Mouse (Mus musculus) embryonic facial prominence, embryonic 15.5 days (tissue): ENCODE measurements around the gene Uqcrh. TPM values are rescaled to one million over a fixed set of nuclear protein-coding genes. Genes with fewer than 3 reads are reported as not detected.

ENCODE experiments used
- ATAC-seq: fragments of 200-750 bp; cut with Nextera tagmentation; 2 replicates; pipeline ENCODE4 v1.8.0; 2017; ENCODE audit warnings: low read depth, moderate TSS enrichment; ENCODE audit not compliant: insufficient number of reproducible peaks, low FRiP score, low TSS enrichment
- H3K27ac ChIP-seq: fragments of 300-500 bp; sonication (generic); replicated peaks from 2 replicates; pipeline ENCODE4 v1.5.1; 2015; ENCODE audit warnings: mild to moderate bottlenecking, inconsistent platforms
- H3K27me3 ChIP-seq: fragments of 300-500 bp; sonication (generic); 2 replicates; pipeline ENCODE4 v1.6.1; 2015; ENCODE audit warnings: inconsistent platforms
- H3K36me3 ChIP-seq: fragments of 300-500 bp; sonication (generic); 2 replicates; pipeline ENCODE4 v1.6.1; 2015; ENCODE audit warnings: mild to moderate bottlenecking, inconsistent platforms
- H3K4me1 ChIP-seq: fragments of 300-500 bp; sonication (generic); 2 replicates; pipeline ENCODE4 v1.6.1; 2015; ENCODE audit warnings: inconsistent platforms
- H3K4me2 ChIP-seq: fragments of 300-500 bp; sonication (generic); replicated peaks from 2 replicates; pipeline ENCODE4 v1.6.1; 2015; ENCODE audit warnings: mild to moderate bottlenecking, inconsistent platforms
- H3K4me3 ChIP-seq: fragments of 300-500 bp; sonication (generic); replicated peaks from 2 replicates; pipeline ENCODE4 v1.5.1; 2015; ENCODE audit warnings: mild to moderate bottlenecking, inconsistent platforms
- H3K9ac ChIP-seq: fragments of 300-500 bp; sonication (generic); 2 replicates; pipeline ENCODE4 v1.6.1; 2015; ENCODE audit warnings: inconsistent platforms
- H3K9me3 ChIP-seq: fragments of 300-500 bp; sonication (generic); replicated peaks from 2 replicates; pipeline ENCODE4 v1.6.1; 2016; ENCODE audit warnings: inconsistent platforms
- WGBS: fragments of 180-500 bp; shearing (Covaris S2); methylation state at CpG from one replicate; pipeline ENCODE4 v1.1.7; 2015; 5-methylcytosine and 5-hydroxymethylcytosine counted together
- polyA plus RNA-seq: library from polyadenylated mRNA; unstranded; fragments of >200 nt; fragmentation: Nextera tagmentation; extraction: Ambion mirVana; gene quantifications from 2 replicates; pipeline ENCODE4 v1.2.1, GENCODE M21; 2015

Uqcrh gene
- polyA plus RNA-seq, 1 experiment from 2014 or later: 472 TPM

DNA sequence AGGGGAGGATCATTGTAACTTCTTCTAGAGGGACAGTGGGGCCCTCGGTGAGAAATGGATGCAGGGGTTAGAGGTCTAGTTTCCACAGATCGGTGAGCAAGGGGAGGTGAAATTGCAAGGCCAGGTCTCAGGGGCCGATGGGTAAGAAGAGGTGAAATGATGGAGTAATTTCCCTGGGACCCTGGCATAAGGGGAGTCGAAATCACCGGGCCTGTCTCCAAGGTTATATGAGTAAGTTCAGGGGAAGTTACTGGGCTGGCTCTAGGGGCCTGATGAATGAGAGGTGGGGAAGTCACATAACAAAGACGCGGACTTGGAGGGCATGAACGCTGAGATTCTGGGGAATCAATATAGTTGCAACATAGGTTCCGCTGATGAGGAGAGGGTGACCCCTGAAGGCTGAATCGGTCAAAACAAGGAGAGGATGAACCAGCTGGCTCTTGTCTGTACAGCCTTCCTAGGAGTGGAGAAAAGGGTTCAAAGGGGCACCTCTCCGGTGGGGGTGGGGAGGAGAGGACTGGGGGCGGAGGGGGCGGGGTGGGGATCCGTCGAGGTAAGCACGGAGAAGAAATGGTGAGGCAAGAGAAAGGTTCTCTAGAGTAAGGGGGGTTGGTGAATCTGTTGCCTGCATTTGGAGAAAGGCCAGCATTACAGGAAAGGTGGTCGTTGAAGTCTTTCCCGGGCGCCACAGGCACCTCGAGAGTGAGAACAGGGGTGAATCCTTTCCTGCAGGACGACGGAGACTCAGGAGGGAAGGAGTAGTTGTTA, 22.2 kb downstream of the Uqcrh start:
- Histone ChIP-seq H3K36me3 (peaks cover 4% of the 10 kb centered on the region), H3K9ac (peak overlapping the region; percentile 48), H3K4me1 (peaks cover 19% of the 10 kb centered on the region), H3K4me3 (peak overlapping the region; percentile 67), H3K27me3 (no peaks in the 10 kb centered on the region), H3K4me2 (peak overlapping the region; percentile 79), H3K27ac (peak overlapping the region; percentile 97), H3K9me3 (no peaks in the 10 kb centered on the region)
- 7% methylated on average over 22 of the region's 22 CpGs for WGBS
- ATAC-seq: no peak

DNA sequence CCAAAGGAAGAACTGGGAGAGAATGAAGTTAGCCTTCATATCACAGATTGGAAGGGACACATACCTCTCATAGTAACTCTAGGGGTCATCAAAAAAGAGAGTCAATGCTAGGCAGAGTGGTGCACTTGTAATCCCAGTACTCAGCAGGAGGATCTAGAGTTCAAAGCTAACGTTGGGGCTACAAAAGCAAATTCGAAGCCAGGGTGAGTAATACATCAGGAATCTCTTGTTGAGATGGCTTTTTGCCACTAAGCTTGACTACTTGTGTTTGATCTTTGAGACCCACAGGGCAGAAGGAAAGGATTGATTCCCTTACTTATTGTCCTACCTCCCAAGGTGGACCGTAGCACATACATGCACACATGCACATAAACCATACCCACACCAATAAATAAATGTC, 25.7 kb downstream of the Uqcrh start:
- Histone ChIP-seq H3K9me3 (no peaks in the 10 kb centered on the region), H3K27ac (no peak overlapping the region), H3K4me1 (peaks cover 15% of the 10 kb centered on the region), H3K4me3 (no peak overlapping the region), H3K9ac (no peak overlapping the region), H3K36me3 (peaks cover 9% of the 10 kb centered on the region), H3K4me2 (no peak overlapping the region), H3K27me3 (no peaks in the 10 kb centered on the region)
- WGBS: 77% methylated on average over 3 of the region's 3 CpGs
- ATAC-seq: no peak

DNA sequence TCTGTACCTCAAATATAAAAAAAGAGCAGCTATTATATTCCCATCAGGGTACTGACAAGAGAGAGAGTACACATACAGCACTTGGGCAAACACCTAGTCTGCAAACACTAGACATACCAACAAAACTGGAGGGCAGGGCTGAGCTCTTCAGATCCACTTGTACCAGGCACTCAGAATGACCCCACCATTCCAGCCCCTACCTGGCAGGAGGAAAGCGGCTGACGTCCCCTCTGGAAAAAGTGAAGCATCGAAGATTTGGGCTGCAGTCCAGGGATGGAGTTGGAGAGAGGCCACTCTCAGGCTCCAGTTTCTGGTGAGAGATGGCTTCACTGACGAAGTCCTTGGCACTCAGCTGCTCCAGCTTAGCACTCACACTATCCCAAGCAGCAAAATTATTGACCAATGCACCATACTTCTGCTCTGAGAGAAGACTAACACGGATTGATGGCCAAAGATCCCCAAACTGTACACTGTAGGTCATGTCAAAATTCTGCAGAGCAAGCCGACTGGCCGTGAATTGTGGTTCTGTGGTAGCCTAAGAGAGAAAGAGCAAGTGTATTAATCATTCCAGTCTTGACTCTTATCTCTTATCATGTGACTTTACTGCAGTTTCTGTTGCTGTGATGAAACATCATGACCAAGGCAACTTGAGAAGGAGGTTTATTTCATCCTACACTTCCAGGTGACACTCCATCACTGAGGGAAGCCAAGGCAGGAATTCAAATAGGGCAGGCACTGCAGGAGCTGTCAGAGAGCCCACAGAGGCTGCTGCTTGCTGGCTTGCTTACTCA, 26.5 kb downstream of the Uqcrh start:
- no peaks in the 10 kb centered on the region for H3K9me3 ChIP-seq
- H3K4me1 ChIP-seq: peaks cover 11% of the 10 kb centered on the region
- ATAC-seq: no peak
- H3K27me3 ChIP-seq: no peaks in the 10 kb centered on the region
- H3K4me3 ChIP-seq: no peak overlapping the region
- H3K27ac ChIP-seq: no peak overlapping the region
- H3K36me3 ChIP-seq: peaks cover 9% of the 10 kb centered on the region
- WGBS: 83% methylated on average over 7 of the region's 7 CpGs
- no peak overlapping the region for H3K4me2 ChIP-seq
- H3K9ac ChIP-seq: no peak overlapping the region

DNA sequence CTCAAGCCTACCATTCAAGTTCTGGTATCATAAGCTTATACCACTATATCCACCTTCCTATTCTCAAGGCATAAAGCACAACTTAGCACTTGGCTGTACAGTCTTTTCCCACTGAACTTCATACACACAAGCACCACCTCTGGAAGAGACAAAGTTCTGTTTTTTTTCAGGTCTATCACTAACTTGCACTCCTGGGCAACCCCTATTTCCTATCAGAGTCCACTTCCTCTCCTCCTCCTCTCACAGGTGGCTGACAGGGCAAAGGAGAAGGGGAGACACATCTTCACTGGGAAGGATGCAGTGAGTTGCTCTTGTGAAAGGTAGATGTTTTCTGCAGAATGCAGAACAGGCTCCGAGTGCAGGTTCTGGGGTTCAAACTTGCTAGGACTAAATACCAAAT, 27.2 kb downstream of the Uqcrh start:
- H3K27ac ChIP-seq: no peak overlapping the region

DNA sequence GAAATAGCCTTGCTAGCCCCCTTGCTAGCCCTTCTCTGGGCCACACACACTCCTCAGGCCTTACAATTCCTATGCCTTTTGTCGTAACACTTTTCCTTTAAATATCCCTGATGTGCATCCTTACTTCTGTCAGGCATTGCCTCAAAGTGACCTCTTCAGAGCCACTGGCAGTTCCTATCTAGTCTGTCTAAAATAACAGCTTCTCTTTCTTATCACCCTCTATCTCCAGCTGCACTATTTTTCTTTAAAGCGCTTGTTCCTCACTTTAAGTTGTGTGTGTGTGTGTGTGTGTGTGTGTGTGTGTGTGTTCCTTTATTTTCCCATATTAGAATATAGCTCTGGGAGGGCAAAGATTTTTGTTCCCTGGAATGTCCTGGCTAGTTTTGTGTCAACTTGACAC, 28.3 kb downstream of the Uqcrh start:
- H3K9me3 ChIP-seq: no peaks in the 10 kb centered on the region
- no peaks in the 10 kb centered on the region for H3K4me1 ChIP-seq
- ATAC-seq: no peak
- no peaks in the 10 kb centered on the region for H3K27me3 ChIP-seq
- no peak overlapping the region for H3K9ac ChIP-seq
- H3K4me3 ChIP-seq: no peak overlapping the region
- H3K4me2 ChIP-seq: no peak overlapping the region
- H3K27ac ChIP-seq: no peak overlapping the region
- WGBS: 84% methylated on average over 2 of the region's 2 CpGs
- peaks cover 24% of the 10 kb centered on the region for H3K36me3 ChIP-seq

More for the DNA sequence above, 27.2 kb downstream of the Uqcrh start:
- no peak overlapping the region for H3K4me2 ChIP-seq
- H3K9me3 ChIP-seq: no peaks in the 10 kb centered on the region
- no peak for ATAC-seq
- peaks cover 14% of the 10 kb centered on the region for H3K36me3 ChIP-seq
- H3K27me3 ChIP-seq: no peaks in the 10 kb centered on the region
- peaks cover 7% of the 10 kb centered on the region for H3K4me1 ChIP-seq
- no peak overlapping the region for H3K9ac ChIP-seq
- 79% methylated on average over 1 of the region's 1 CpGs for WGBS
- H3K4me3 ChIP-seq: no peak overlapping the region

DNA sequence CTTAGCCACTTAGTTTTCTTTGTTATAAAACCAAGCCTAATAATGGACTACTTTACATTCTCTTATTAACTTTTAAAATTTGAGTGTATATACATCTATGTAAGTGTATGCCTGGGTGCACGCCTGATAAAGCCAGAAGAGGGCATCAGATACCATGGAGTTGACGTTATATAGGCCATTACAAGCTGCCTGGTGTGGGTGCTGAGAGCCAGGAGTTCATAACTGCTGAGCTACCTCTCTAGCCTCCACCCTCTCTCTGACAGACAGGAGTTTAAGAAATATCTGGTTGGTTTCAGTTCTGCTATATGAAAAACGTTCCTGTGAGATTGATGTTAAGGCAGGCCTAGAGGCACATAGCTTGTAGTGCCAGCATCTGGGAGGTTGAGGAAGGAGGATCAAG, 32.7 kb downstream of the Uqcrh start:
- H3K27ac ChIP-seq: no peak overlapping the region
- no peak overlapping the region for H3K4me2 ChIP-seq
- H3K4me3 ChIP-seq: no peak overlapping the region
- H3K4me1 ChIP-seq: no peaks in the 10 kb centered on the region
- no peaks in the 10 kb centered on the region for H3K27me3 ChIP-seq
- ATAC-seq: no peak
- no peak overlapping the region for H3K9ac ChIP-seq
- peaks cover 20% of the 10 kb centered on the region for H3K36me3 ChIP-seq
- 66% methylated on average over 3 of the region's 3 CpGs for WGBS
- no peaks in the 10 kb centered on the region for H3K9me3 ChIP-seq

DNA sequence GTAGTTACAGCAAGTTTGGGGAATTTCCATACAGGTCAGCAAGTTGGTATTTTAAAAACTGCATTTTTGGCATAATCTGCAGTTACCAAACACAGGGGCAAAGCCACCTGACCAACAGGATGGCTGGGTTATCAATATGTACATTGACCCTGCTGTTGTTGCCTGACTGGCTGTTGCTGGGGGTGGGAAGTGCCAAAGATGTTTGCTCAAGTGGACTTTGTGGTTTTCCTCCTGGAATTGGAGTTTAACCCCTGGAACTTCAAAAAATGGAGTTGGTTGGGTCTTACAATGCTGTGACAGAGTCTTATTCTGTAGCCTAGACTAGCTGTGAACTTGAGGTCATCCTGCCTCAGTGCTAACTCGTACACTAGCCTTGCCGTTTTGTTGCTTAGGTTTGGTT, 34.4 kb downstream of the Uqcrh start:
- H3K27ac ChIP-seq: no peak overlapping the region
- no peak overlapping the region for H3K4me2 ChIP-seq
- no peaks in the 10 kb centered on the region for H3K4me1 ChIP-seq
- H3K9ac ChIP-seq: no peak overlapping the region
- WGBS: 93% methylated on average over 2 of the region's 2 CpGs
- H3K27me3 ChIP-seq: no peaks in the 10 kb centered on the region
- H3K9me3 ChIP-seq: no peaks in the 10 kb centered on the region
- H3K36me3 ChIP-seq: peaks cover 23% of the 10 kb centered on the region
- ATAC-seq: no peak
- H3K4me3 ChIP-seq: no peak overlapping the region

DNA sequence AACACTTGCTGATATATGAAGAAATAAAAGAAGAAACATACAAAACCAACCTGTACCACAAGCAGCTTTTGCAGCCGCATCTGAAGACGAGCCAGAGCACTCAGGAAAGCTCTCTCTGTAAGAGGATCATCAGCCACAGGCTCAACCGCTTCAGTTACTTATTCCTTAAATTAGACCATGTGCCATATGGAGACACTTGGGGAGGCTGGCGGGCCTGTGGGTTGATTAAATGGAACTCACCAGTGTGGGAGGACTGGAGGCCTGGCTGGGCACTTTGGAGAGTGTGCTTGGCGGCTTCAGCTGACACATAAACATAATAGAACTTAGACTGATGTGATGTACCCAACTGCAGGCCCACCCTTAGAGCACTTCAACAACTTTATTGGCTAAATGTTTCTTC, 41.5 kb downstream of the Uqcrh start:
- WGBS: 75% methylated on average over 5 of the region's 5 CpGs
- Histone ChIP-seq H3K36me3 (peaks cover 26% of the 10 kb centered on the region), H3K27me3 (no peaks in the 10 kb centered on the region), H3K4me1 (no peaks in the 10 kb centered on the region), H3K9ac (no peak overlapping the region), H3K9me3 (no peaks in the 10 kb centered on the region), H3K27ac (no peak overlapping the region), H3K4me3 (no peak overlapping the region), H3K4me2 (no peak overlapping the region)
- ATAC-seq: no peak

DNA sequence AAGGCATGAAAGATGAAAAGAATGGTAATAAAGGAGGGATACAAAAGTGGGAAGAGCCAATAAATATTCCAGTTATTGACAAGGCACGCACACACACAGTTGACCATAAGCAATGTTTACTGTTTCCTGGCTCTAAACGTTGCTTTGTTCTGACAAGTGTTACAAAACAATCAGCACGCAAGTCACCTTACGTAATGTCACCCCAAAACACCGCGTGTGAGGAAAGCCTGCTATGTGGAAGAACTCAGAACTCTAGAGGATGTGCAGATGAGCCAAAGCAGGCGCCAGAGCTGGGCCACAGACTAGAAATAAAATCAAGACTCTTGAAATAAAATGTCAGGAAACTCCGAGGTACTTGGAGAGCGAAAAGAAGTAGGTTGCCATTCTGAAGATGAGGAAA, 42.0 kb downstream of the Uqcrh start:
- no peak for ATAC-seq
- WGBS: 90% methylated on average over 9 of the region's 9 CpGs
- Histone ChIP-seq H3K36me3 (peaks cover 26% of the 10 kb centered on the region), H3K9ac (no peak overlapping the region), H3K9me3 (no peaks in the 10 kb centered on the region), H3K27ac (no peak overlapping the region), H3K27me3 (no peaks in the 10 kb centered on the region), H3K4me1 (no peaks in the 10 kb centered on the region), H3K4me3 (no peak overlapping the region), H3K4me2 (no peak overlapping the region)

DNA sequence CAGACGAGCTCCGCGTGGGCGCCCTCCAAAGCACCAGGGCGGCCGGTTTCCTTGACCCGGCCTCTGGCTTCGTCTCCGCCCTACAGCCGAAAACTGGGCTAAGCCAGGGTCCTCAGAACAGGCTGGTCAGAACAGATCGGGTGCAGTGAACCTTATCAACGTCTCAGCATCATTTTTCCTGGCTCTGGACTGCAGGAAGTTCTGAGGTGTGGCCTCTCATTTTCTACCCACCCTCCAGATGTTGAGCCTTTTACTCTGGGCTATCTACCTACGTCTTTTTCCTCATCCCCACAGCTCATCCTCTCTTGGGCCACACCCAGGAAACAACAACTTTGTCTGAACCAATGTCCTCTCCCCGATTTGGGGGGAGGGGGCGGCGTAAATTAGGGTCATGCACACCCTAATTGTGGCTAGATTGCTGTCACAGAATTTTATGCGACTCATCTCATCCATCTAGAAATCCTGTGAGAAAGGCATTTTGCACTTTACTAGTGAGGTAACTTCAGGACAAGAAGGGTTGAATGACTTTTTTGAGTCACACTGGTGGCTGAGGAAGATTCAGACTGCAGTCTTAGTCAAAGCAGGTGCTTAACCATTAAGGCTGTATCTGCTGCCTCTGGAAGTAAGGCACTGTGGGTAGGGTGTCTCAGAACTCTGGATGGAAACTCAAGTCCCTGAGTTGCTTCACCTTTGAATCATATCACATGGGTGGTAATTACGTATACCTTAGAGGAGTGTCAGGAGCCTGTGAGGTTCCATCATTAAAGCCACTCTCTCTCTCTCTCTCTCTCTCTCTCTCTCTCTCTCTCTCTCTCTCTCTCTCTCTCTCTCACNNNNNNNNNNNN, 56.7 kb downstream of the Uqcrh start, which contains the start of gene Faah:
Faah (minus strand) TSS at position 25 of the 845 bp plus-strand sequence.
- peak within 1 kb of the TSS; percentile 37 for H3K9ac ChIP-seq
- peak within 1 kb of the TSS; percentile 100 for H3K4me2 ChIP-seq
- H3K4me3 ChIP-seq: peak within 1 kb of the TSS; percentile 62
- WGBS: 6% methylated on average over 18 of the region's 18 CpGs
- no peaks in the 10 kb centered on the region for H3K9me3 ChIP-seq
- H3K27me3 ChIP-seq: peaks cover 63% of the 10 kb centered on the region
- no peak within 1 kb of the TSS for H3K27ac ChIP-seq
- peaks cover 13% of the 10 kb centered on the region; the same call in 1 of the 2 replicates for H3K4me1 ChIP-seq
- ATAC-seq: peak; percentile 39; the same call in 1 of the 2 replicates
- no peaks in the 10 kb centered on the region for H3K36me3 ChIP-seq
